Mouse (Mus musculus): ENCODE results near the gene BC052040. TPM values are rescaled to one million over a fixed set of nuclear protein-coding genes. Genes with fewer than 3 reads are reported as not detected.

BC052040 gene
- polyA plus RNA-seq, 1 experiment = 6.7 TPM

DNA sequence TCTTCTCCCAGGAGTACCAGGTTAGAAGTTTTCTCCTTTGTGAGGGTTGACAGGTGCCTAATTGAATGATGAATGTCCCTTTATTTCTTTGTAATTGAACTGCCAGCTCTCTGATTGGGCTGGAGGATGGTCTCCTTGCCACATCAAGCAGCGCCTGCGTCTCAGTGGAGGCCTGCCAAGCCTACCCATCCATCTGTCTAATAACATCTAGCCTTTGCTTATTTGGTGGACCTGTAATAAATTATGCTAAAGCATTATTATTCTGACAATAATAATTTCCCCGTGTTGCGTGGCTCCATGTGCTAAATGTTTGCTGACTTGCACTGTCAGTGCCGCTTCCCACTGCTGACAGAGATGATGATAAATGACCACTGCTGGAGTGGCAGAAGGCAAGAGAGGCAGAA is 49.5 kb downstream of the BC052040 start:
- H3K27ac ChIP-seq (ENCODE audit: insufficient read depth, low read depth, low read length) = no peak overlapping the region
- TF ChIP-seq CTCF (IDR thresholded peaks at IDR 0.05; ENCODE audit: low read depth, low read length) (no peak), POLR2A (IDR thresholded peaks at IDR 0.05; ENCODE audit: borderline replicate concordance, low read depth, low read length) (no peak)
- no peaks in the 10 kb centered on the region for H3K4me1 ChIP-seq (ENCODE audit: control insufficient read depth, insufficient read depth, low read length)
- H3K4me3 ChIP-seq (ENCODE audit: insufficient read depth, low read length) = no peak overlapping the region

DNA sequence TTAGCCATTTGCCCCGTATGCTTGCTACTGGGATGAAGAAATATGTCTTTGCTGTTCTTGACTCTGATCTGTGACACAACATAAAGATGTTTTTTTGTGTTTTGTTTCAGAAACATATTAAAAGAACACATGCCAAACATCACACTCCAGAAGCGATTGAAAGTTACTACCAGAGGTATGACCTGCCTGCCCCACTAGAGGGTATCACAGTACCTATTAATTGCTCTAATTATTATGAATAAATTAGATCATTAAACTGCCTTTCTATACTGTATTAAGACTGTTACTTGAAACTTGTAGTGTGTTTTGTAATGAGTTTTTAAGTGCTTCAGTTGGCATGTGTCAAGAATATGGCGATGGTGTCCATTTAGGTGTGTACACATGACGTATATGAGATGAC is 50.3 kb downstream of the BC052040 start:
- H3K4me3 ChIP-seq (ENCODE audit: insufficient read depth, low read length) = no peak overlapping the region
- no peak overlapping the region for H3K27ac ChIP-seq (ENCODE audit: insufficient read depth, low read depth, low read length)
- no peaks in the 10 kb centered on the region for H3K4me1 ChIP-seq (ENCODE audit: control insufficient read depth, insufficient read depth, low read length)
- TF ChIP-seq CTCF (IDR thresholded peaks at IDR 0.05; ENCODE audit: low read depth, low read length) (no peak), POLR2A (IDR thresholded peaks at IDR 0.05; ENCODE audit: borderline replicate concordance, low read depth, low read length) (no peak)

DNA sequence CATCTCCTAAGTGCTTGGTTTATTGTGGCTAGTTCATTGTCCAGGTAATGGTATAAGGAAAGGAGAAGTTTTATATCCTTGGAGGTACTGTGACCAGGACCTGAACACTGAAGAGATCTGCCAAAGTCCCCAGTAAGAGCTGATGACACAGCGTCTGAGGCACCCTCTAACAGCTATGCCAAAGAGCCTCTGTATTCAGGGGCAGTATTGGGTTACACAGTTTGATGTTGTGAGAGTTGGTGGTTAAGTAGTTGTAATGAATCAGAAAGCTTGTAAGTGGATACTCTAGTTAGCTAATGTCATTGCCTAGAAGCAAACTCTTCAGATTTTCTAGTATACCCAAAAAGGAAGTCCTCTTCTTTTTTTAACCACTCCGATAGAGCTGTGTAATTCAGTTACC is 68.7 kb downstream of the BC052040 start:
- no peaks in the 10 kb centered on the region for H3K4me1 ChIP-seq (ENCODE audit: control insufficient read depth, insufficient read depth, low read length)
- TF ChIP-seq POLR2A (IDR thresholded peaks at IDR 0.05; ENCODE audit: borderline replicate concordance, low read depth, low read length) = no peak
- no peak for TF ChIP-seq CTCF (IDR thresholded peaks at IDR 0.05; ENCODE audit: low read depth, low read length)
- no peak overlapping the region for H3K27ac ChIP-seq (ENCODE audit: insufficient read depth, low read depth, low read length)
- H3K4me3 ChIP-seq (ENCODE audit: insufficient read depth, low read length) = no peak overlapping the region

DNA sequence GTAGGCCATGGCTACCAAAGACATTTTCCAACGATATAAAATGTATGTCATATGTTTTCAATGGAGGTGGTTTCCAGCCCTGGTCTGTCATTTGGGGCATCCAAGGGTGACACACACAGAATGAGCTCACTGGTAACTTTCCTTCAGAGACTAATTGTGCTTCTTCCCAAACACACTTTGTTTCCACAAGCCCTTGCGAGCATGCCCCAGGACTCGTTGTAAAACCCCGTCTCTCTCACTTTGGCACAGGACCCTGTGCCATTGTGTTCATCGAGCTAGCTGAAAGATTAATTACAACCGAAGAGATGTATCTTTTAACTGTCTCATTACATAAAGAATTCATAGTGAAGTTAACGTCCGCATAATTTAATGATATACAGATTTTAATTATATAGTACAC is 78.2 kb downstream of the BC052040 start:
- TF ChIP-seq POLR2A (IDR thresholded peaks at IDR 0.05; ENCODE audit: borderline replicate concordance, low read depth, low read length) = no peak
- TF ChIP-seq CTCF (IDR thresholded peaks at IDR 0.05; ENCODE audit: low read depth, low read length) = no peak
- Histone ChIP-seq H3K4me1 (ENCODE audit: control insufficient read depth, insufficient read depth, low read length) (no peaks in the 10 kb centered on the region), H3K27ac (ENCODE audit: insufficient read depth, low read depth, low read length) (no peak overlapping the region), H3K4me3 (ENCODE audit: insufficient read depth, low read length) (no peak overlapping the region)

DNA sequence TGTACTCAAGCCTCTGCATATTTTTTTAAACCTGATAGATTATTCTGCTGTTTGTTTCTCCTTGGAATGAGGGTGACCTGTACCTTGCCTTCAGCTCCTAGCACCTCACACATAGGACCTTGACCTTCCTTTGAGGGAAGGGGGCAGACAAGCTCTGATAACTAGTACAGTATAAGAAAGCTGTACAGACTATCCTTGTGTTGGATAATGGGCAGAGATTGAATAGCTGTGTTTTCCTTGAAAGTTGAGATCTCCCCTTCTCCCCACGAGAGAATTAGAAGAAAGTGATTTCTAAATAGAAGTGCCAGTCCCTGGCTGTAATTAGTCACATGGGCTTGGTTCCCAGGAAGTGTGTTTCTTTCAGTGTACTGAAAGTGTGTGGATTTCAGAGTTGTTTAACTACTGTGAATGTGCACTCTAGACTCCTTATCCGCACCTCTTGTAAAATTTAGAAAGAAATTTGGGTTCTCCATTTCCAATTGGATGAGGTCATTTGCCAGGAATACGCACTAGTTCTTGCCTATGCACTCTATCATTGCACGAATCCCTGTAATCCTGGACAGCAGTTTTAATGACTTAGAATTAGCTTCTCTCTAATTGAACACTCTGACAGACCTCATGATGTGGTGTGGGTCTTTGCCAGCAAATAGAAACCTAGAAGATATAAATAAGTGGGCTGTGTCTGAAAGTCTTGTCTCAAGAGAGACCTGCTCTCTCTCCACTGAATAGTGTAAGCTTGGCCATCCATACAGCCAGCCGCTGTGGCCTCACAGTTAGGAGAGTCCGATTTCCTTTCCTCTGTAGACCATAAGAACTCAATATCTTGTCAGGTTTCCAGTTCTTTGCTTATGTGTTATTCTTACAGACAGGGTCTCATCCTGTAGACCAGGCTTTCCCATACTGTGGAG is 79.0 kb downstream of the BC052040 start:
- TF ChIP-seq POLR2A (IDR thresholded peaks at IDR 0.05; ENCODE audit: borderline replicate concordance, low read depth, low read length) (no peak), CTCF (IDR thresholded peaks at IDR 0.05; ENCODE audit: low read depth, low read length) (no peak)
- no peak overlapping the region for H3K27ac ChIP-seq (ENCODE audit: insufficient read depth, low read depth, low read length)
- no peaks in the 10 kb centered on the region for H3K4me1 ChIP-seq (ENCODE audit: control insufficient read depth, insufficient read depth, low read length)
- no peak overlapping the region for H3K4me3 ChIP-seq (ENCODE audit: insufficient read depth, low read length)

DNA sequence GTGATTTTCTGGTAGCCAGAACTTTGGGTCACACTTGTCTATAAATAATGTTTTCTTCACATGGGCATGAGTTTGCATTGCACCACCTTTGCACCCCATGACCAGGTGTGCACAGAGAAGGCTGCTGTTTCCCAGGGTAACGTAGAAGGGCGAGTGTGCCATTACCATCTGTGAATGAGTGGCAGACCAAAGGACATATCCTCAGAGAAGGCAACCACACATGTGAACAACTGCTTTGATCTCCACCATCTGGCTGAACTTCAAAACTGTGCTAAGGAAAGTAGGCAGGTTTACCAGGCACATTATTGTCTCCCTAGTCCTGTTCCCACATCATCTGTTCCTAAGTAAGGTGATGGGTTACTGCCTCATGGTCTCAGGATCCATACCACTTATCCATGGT is 86.0 kb downstream of the BC052040 start:
- no peak overlapping the region for H3K27ac ChIP-seq (ENCODE audit: insufficient read depth, low read depth, low read length)
- no peaks in the 10 kb centered on the region for H3K4me1 ChIP-seq (ENCODE audit: control insufficient read depth, insufficient read depth, low read length)
- no peak overlapping the region for H3K4me3 ChIP-seq (ENCODE audit: insufficient read depth, low read length)
- TF ChIP-seq POLR2A (IDR thresholded peaks at IDR 0.05; ENCODE audit: borderline replicate concordance, low read depth, low read length) = no peak
- no peak for TF ChIP-seq CTCF (IDR thresholded peaks at IDR 0.05; ENCODE audit: low read depth, low read length)

DNA sequence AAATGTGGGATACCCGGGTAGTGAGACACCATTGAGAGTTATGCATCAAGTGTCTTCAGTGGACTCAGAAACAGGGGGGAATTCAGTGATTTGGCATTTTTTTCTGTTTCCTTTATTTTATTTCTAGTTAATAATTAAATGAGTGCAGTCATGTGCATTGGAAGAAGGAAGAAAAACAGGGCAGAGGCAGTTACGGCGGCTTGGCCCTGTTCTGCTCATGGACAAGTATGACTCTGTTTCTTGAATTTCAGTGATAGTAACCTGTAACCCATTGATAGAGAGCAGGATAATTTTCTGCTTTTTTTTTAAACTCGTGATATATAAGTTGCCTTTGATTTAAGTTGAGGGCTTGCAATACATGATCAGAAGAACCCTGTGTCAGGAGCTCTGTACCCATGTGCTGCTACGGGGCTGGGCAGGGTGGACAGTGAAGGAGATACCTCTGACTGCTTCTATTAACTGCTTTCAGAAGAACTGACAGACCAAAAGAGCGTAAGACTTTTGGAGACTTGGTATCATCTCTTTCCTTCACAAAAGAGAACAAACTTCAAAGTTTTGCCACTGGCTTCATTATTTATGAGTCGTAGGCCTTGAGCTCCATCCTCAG is 91.6 kb downstream of the BC052040 start:
- no peaks in the 10 kb centered on the region for H3K4me1 ChIP-seq (ENCODE audit: control insufficient read depth, insufficient read depth, low read length)
- TF ChIP-seq POLR2A (IDR thresholded peaks at IDR 0.05; ENCODE audit: borderline replicate concordance, low read depth, low read length) (no peak), CTCF (IDR thresholded peaks at IDR 0.05; ENCODE audit: low read depth, low read length) (no peak)
- H3K27ac ChIP-seq (ENCODE audit: insufficient read depth, low read depth, low read length) = no peak overlapping the region
- H3K4me3 ChIP-seq (ENCODE audit: insufficient read depth, low read length) = no peak overlapping the region

DNA sequence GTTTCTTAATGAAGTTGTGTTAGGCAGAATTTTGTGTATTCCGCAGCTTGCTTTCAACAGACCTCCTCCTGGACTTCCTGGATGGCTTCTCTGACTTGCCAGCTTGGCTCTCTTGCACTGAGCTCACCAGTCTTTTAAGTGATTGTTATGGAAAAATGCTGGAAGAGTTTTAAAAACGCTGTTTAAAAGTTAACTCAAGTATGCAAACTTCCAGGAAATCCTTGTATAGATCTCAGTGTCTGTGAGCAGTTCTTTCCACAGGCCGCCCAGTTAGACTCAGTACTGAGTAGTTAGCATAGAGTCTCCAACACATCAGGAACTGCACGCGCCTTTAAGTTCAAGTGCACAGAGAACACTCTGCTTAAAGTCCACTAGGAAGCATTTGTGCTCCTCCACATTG is 97.3 kb downstream of the BC052040 start:
- no peak for TF ChIP-seq CTCF (IDR thresholded peaks at IDR 0.05; ENCODE audit: low read depth, low read length)
- TF ChIP-seq POLR2A (IDR thresholded peaks at IDR 0.05; ENCODE audit: borderline replicate concordance, low read depth, low read length) = no peak
- no peaks in the 10 kb centered on the region for H3K4me1 ChIP-seq (ENCODE audit: control insufficient read depth, insufficient read depth, low read length)
- H3K4me3 ChIP-seq (ENCODE audit: insufficient read depth, low read length) = no peak overlapping the region
- no peak overlapping the region for H3K27ac ChIP-seq (ENCODE audit: insufficient read depth, low read depth, low read length)

DNA sequence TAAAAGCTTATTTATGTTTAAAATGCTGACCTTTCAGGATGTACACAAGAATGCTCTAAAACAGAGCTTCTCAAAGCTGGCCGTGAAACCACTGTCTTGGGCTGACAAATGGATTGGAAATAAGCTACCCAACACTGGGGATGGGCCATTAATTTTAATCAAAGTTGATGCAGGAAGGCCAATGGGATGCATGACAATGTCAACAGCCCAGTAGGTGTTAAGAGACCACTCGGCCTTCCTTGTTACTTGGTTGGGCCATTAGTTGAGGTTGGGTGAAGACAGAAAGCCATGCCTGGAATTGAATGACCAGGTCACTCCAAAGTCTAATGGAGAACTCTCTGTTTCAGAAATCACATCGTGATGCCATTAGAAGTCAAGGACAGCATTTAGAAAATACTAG is 103.7 kb downstream of the BC052040 start:
- H3K4me1 ChIP-seq (ENCODE audit: control insufficient read depth, insufficient read depth, low read length) = no peaks in the 10 kb centered on the region
- no peak overlapping the region for H3K27ac ChIP-seq (ENCODE audit: insufficient read depth, low read depth, low read length)
- no peak overlapping the region for H3K4me3 ChIP-seq (ENCODE audit: insufficient read depth, low read length)
- TF ChIP-seq POLR2A (IDR thresholded peaks at IDR 0.05; ENCODE audit: borderline replicate concordance, low read depth, low read length) = no peak
- TF ChIP-seq CTCF (IDR thresholded peaks at IDR 0.05; ENCODE audit: low read depth, low read length) = no peak

DNA sequence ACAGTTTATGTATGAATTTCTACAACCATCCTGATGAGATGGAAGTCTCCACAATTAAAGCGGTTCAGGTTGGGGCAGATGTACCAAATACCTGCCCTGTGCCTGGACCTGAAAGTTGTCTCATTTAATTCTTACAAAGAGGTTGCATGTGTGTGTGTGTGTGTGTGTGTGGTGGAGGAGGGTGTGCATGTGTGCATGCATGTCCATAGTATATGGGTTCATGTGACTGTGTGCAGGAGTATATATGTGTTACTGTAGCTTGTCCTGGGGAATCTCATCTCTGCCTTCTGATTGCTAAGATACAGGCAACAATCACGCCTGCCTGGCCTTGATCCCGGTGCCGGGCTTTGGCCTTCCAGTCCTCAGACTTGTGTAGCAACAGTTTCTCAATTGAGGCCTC is 106.1 kb downstream of the BC052040 start:
- TF ChIP-seq CTCF (IDR thresholded peaks at IDR 0.05; ENCODE audit: low read depth, low read length) = no peak
- TF ChIP-seq POLR2A (IDR thresholded peaks at IDR 0.05; ENCODE audit: borderline replicate concordance, low read depth, low read length) = no peak
- H3K4me3 ChIP-seq (ENCODE audit: insufficient read depth, low read length) = no peak overlapping the region

More for the DNA sequence above, 106.1 kb downstream of the BC052040 start:
- H3K4me1 ChIP-seq (ENCODE audit: control insufficient read depth, insufficient read depth, low read length) = no peaks in the 10 kb centered on the region
- no peak overlapping the region for H3K27ac ChIP-seq (ENCODE audit: insufficient read depth, low read depth, low read length)

All from bone marrow macrophage, adult 2 months (primary cell).